Mouse (Mus musculus): Measurements from ENCODE around the gene Inhbb. TPM values are rescaled to one million over a fixed set of nuclear protein-coding genes. Genes with fewer than 3 reads are reported as not detected.

Inhbb gene
- total RNA-seq, 2 experiments from 2014 or later, result not detected

GRCm38 (mm10) chr1:119388664-119389396 is 33.2 kb downstream of the Inhbb start:
- ATAC-seq (ENCODE audit: poor library complexity, severe bottlenecking), result no peak

DNA sequence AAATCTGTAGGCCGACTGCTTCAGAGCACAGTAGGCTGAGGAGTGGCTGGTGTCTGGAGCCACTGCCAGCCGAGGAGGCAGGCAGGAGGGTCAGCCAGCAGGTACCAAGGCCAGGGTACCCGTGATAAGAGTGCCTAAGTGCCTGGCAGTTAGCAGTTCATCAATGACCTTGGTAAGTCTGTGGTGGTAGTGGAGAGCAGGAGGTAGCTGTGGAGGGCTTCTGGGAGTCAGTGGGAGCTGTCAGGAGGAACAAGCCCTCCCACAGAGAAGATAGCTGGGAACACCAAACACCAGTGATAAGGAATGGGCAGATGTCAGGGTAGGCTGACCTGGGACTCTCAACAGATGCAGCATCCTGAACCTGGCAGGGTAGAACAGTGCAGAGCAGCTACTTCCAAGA is 35.7 kb downstream of the Inhbb start:
- no peak for ATAC-seq (ENCODE audit: poor library complexity, severe bottlenecking)

DNA sequence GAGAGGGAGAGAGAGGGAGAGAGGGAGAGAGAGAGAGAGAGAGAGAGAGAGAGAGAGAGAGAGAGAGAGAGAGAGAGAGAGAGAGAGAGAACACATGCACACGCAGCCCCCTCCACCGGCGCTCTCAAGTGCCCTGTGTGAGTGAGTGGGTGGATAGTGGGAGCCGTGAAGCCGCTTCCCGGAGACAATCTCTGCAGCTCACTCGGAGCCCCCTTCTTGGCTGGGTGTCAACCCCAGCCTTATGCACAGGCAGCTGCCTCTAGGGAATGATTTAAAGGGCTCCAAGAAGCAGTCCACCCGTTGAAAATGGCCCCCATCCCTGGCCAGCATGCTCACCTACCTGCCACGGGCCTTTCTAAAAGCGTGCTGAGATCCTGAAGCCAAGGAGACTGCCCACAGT is 38.1 kb downstream of the Inhbb start:
- ATAC-seq (ENCODE audit: poor library complexity, severe bottlenecking), result no peak

DNA sequence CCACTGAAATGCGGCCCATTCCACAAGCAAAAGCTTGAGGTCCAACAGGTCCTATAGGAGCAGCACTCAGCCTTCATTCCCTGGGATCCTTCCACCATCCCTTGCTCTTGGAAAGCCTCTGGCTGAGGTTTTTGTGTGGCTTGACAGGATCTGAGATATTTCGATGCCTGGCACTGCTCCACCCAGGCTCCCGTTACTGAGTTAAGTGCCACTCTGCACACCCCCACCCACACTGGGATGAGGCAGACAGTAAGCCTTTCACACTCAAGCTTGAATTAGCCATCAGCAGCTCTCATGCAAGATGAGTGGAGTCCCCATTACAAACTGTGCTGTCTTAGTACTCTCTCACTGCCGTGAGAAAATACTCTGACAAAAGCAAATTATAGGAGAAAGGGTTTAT is 41.4 kb downstream of the Inhbb start:
- ATAC-seq (ENCODE audit: poor library complexity, severe bottlenecking), result no peak

- no peak for ATAC-seq (ENCODE audit: poor library complexity, severe bottlenecking)
Observed at GRCm38 (mm10) chr1:119375376-119375775, 46.7 kb downstream of the Inhbb start.

DNA sequence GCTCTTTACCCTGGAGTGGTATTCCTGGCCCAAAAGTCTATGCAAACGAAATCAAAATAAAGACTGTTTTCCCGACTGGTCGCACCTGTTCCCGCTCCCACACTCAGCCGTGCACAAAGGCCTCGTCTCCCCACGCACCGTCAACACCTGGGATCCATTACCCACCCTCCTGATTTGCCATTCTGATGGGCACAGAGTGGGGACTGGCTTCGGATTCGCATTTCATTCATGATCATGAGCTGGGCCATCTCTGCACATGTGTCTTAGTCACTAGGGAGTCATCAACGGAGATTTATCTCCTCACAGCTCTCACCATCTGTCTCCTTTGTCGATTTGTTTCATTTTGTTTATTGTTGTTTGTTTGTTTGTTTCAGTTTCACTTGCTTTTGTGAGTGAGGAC is 54.5 kb downstream of the Inhbb start:
- no peak for ATAC-seq (ENCODE audit: poor library complexity, severe bottlenecking)

GRCm38 (mm10) chr1:119366315-119366714 is 55.7 kb downstream of the Inhbb start:
- ATAC-seq (ENCODE audit: poor library complexity, severe bottlenecking), result no peak

Other genes starting within 250 kb of the Inhbb start
- gene Ralb, start 82.5 kb upstream of the Inhbb start, total RNA-seq (2015), result 33.8 and 33.9 TPM in 2 replicates
- gene Ralb, start 82.5 kb upstream of the Inhbb start, total RNA-seq (2017), result 67.8 and 72.4 TPM in 2 replicates
- 24.9 and 25.0 TPM in 2 replicates for gene Tmem185b, start 103.9 kb upstream of the Inhbb start, total RNA-seq (2015)
- gene Tmem185b, start 103.9 kb upstream of the Inhbb start, total RNA-seq (2017), result 14.6 and 19.3 TPM in 2 replicates
- 0.40 TPM in 1 of 2 replicates, not detected in the other for gene Epb41l5, start 226.8 kb upstream of the Inhbb start, total RNA-seq (2015)
- 0.04 TPM in 1 of 2 replicates, not detected in the other for gene Epb41l5, start 226.8 kb upstream of the Inhbb start, total RNA-seq (2017)

Measured in megakaryocyte, adult 5-6 weeks (primary cell).